ENCODE assay signal across 12 mouse cellular contexts in the genomic region with DNA sequence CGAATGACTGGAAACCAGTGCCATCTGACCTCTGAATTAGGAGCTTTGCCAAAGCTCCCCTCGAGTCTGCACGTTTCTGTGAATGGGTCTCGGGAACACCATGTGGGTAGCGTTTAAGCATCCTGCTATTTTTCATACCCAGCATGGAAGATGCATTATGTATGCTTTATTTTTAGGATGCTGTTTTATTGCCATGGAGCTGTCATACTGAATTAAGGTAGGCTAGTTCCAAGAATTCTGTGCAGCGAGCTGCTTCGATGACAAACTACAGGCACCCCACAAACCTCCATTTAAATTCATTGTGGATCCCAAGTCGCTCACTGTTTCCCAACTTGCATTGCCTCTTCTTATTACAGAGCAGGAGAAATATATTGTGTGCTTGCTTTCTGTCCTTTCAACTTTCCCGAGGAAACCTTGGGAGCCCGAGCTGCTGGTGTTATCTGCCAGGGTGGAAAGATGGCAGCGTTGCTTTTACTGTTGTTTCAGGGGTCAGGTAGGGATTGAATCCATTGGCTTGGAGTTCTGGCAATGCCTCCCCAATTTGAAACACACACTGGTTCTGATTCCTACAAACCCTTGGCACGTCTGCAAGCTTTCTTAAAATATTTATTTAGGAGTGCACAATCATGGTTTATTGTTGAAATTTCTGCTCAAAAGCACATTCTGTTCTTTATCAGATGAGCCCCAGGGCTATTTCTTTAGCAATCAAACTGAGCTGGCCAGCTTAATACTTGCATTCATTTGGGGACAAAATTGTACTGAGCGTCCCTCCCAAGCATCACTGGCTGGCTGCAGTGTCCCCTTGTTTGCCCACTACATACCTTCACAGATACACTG. TPM values are rescaled to one million over a fixed set of nuclear protein-coding genes. Genes with fewer than 3 reads are reported as not detected.
DNase-seq lines count a peak whose midpoint lies in the region; ATAC-seq lines count a peak whose summit lies in the region.
"Had no signal": no experiment of that assay in that cellular context is flagged by ENCODE, and none has a peak within 500 bp of the region (broad histone marks: within the 10 kb centered on the region; RNA-seq: fewer than 3 reads in every experiment).

No protein-coding gene starts in this region.

- H3K9ac ChIP-seq in embryonic facial prominence, embryonic 15.5 days = no peak overlapping the region
- H3K9ac ChIP-seq: limb, embryonic 12.5 days had no signal

- DNase-seq in gastrocnemius, postnatal 25 days = peak; percentile 41
- DNase-seq in gastrocnemius, postnatal 10 days = no peak
- peak; percentile 35 to 73 for DNase-seq in left cerebral cortex, postnatal 25 days (ENCODE audit: low spot score in 2 of 2)
- no peak for DNase-seq in left cerebral cortex, postnatal 10 days (ENCODE audit: extremely low spot score in 1 of 2, low spot score in 2 of 2)
- DNase-seq in brain, adult 2 months (ENCODE audit: low read depth, low spot score) = peak; percentile 68
- no peak for DNase-seq in yolk sac, embryonic 10.5 days (ENCODE audit: low spot score)
- no peak for DNase-seq in left cerebral cortex, adult 11 months (ENCODE audit: low spot score)
- DNase-seq: embryo, embryonic 11 days; kidney, postnatal 36 days had no signal

- no peaks in the 10 kb centered on the region for H3K27me3 ChIP-seq in embryonic facial prominence, embryonic 15.5 days
- H3K27me3 ChIP-seq: CH12.LX; limb, embryonic 12.5 days had no signal

- H3K9me3 ChIP-seq in embryonic facial prominence, embryonic 15.5 days (replicated peaks) = no peaks in the 10 kb centered on the region
- H3K9me3 ChIP-seq: limb, embryonic 12.5 days had no signal

- H3K36me3 ChIP-seq in embryonic facial prominence, embryonic 15.5 days = no peaks in the 10 kb centered on the region
- H3K36me3 ChIP-seq: limb, embryonic 12.5 days had no signal

- H3K27ac ChIP-seq in embryonic facial prominence, embryonic 15.5 days (replicated peaks) = peak overlapping the region; percentile 11; the same call in 1 of the 2 replicates
- H3K27ac ChIP-seq: limb, embryonic 12.5 days had no signal

- H3K4me3 ChIP-seq in embryonic facial prominence, embryonic 15.5 days (replicated peaks) = no peak overlapping the region
- H3K4me3 ChIP-seq: limb, embryonic 12.5 days had no signal

- no peak for ATAC-seq in embryonic facial prominence, embryonic 15.5 days (ENCODE audit: insufficient number of reproducible peaks, low FRiP score, low TSS enrichment, low read depth)

- intact Hi-C loops in left cerebral cortex, postnatal 25 days (cut with DNase I) = no loop called here
- intact Hi-C loops in left cerebral cortex, postnatal 10 days (cut with DNase I) = no loop called here

- H3K4me1 ChIP-seq in embryonic facial prominence, embryonic 15.5 days = peaks cover 7% of the 10 kb centered on the region; the same call in 1 of the 2 replicates
- H3K4me1 ChIP-seq: limb, embryonic 12.5 days had no signal

- WGBS in embryonic facial prominence, embryonic 15.5 days = 42% methylated on average over 13 of the region's 13 CpGs

- no peak overlapping the region for H3K4me2 ChIP-seq in embryonic facial prominence, embryonic 15.5 days (replicated peaks)
- H3K4me2 ChIP-seq: limb, embryonic 12.5 days had no signal

RNA-seq across cellular contexts. Expression of a gene that starts 13.4 kb away (rescaled TPM):
- total RNA-seq in gastrocnemius, postnatal 25 days (2021) = 10 to 100 TPM; 10.2 to 13.3 TPM
- total RNA-seq in gastrocnemius, postnatal 10 days (2021) = 10 to 100 TPM; 39.2 to 52.3 TPM
- total RNA-seq in left cerebral cortex, postnatal 25 days (2021) = 10 to 100 TPM in 1 of 2 experiments, 1 to 10 TPM in 1; 8.8 to 10.4 TPM
- 1 to 10 TPM; 6.3 to 9.3 TPM for total RNA-seq in left cerebral cortex, postnatal 10 days (2021)
- polyA plus RNA-seq in embryonic facial prominence, embryonic 15.5 days (2015; fragmentation: Nextera tagmentation; extraction: Ambion mirVana) = 15.6 and 17.2 TPM in 2 replicates

RNA-seq across cellular contexts. Expression of a gene that starts 45.2 kb away (rescaled TPM):
- total RNA-seq in gastrocnemius, postnatal 25 days (2021) = 1 to 10 TPM; 1.3 to 3.4 TPM
- total RNA-seq in gastrocnemius, postnatal 10 days (2021) = 1 to 10 TPM; 1.1 to 3.3 TPM
- total RNA-seq in left cerebral cortex, postnatal 25 days (2021) = 10 to 100 TPM; 10.5 to 10.8 TPM
- total RNA-seq in left cerebral cortex, postnatal 10 days (2021) = 1 to 10 TPM; 5.4 to 8.4 TPM
- polyA plus RNA-seq in embryonic facial prominence, embryonic 15.5 days (2015; fragmentation: Nextera tagmentation; extraction: Ambion mirVana) = 3.2 and 3.8 TPM in 2 replicates

Comparison
In these comparisons a context has a peak if more than half of its experiments do, and no peak if none do; other contexts are left out.
1. DNase-seq: peak in gastrocnemius, postnatal 25 days (single experiment), left cerebral cortex, postnatal 25 days (2 of 2) and brain, adult 2 months (single experiment); none in gastrocnemius, postnatal 10 days (single experiment), left cerebral cortex, postnatal 10 days (0 of 2), yolk sac, embryonic 10.5 days (single experiment) and left cerebral cortex, adult 11 months (single experiment).